Mouse (Mus musculus) erythroblast, embryonic 14.5 days (primary cell): ENCODE results near the gene Higd1a. TPM values are rescaled to one million over a fixed set of nuclear protein-coding genes. Genes with fewer than 3 reads are reported as not detected.

ENCODE experiments used
- H3K27me3 ChIP-seq: 2 replicates; pipeline ENCODE4 v1.6.1; 2012; ENCODE audit warnings: inconsistent platforms; ENCODE audit not compliant: control insufficient read depth
- H3K36me3 ChIP-seq: 2 replicates; pipeline ENCODE4 v1.6.1; 2012; ENCODE audit warnings: mild to moderate bottlenecking, inconsistent platforms; ENCODE audit not compliant: control insufficient read depth
- H3K4me1 ChIP-seq: 2 replicates; pipeline ENCODE4 v1.6.1; 2012; ENCODE audit warnings: inconsistent platforms; ENCODE audit not compliant: control insufficient read depth
- H3K4me3 ChIP-seq: replicated peaks from 2 replicates; pipeline ENCODE3; 2012; ENCODE audit warnings: moderate library complexity, mild to moderate bottlenecking, inconsistent platforms
- H3K9me3 ChIP-seq: 2 replicates; pipeline ENCODE4 v1.6.1; 2012; ENCODE audit warnings: low read length, inconsistent platforms, mixed read lengths; ENCODE audit not compliant: control insufficient read depth
- GATA1 ChIP-seq: IDR thresholded peaks from 2 replicates; pipeline ENCODE4 v1.6.1; 2012; ENCODE audit warnings: low read length, inconsistent platforms, mixed read lengths
- TAL1 ChIP-seq: IDR thresholded peaks from 3 replicates; pipeline ENCODE4 v1.6.1; 2012; ENCODE audit warnings: low read length, inconsistent platforms, mixed read lengths
- polyA plus RNA-seq: library from polyadenylated mRNA; stranded (reverse); fragments of >175 nt; gene quantifications from 2 replicates; pipeline ENCODE4 v1.2.3, GENCODE M21; 2012

Higd1a gene
- polyA plus RNA-seq, 1 experiment = 3.7 TPM

- Histone ChIP-seq H3K4me1 (no peaks in the 10 kb centered on the region), H3K36me3 (no peaks in the 10 kb centered on the region), H3K4me3 (no peak overlapping the region), H3K27me3 (no peaks in the 10 kb centered on the region; the same call in 1 of the 2 replicates), H3K9me3 (no peaks in the 10 kb centered on the region)
- TF ChIP-seq TAL1 (no peak), GATA1 (no peak)
These were observed 10.1 kb upstream of the Higd1a start for GRCm38 (mm10) chr9:121868236-121868635.

GRCm38 (mm10) chr9:121867632-121868031 is 9.5 kb upstream of the Higd1a start:
- Histone ChIP-seq H3K9me3 (no peaks in the 10 kb centered on the region), H3K4me3 (no peak overlapping the region), H3K36me3 (no peaks in the 10 kb centered on the region), H3K27me3 (no peaks in the 10 kb centered on the region; the same call in 1 of the 2 replicates), H3K4me1 (no peaks in the 10 kb centered on the region)
- TF ChIP-seq TAL1 = no peak

DNA sequence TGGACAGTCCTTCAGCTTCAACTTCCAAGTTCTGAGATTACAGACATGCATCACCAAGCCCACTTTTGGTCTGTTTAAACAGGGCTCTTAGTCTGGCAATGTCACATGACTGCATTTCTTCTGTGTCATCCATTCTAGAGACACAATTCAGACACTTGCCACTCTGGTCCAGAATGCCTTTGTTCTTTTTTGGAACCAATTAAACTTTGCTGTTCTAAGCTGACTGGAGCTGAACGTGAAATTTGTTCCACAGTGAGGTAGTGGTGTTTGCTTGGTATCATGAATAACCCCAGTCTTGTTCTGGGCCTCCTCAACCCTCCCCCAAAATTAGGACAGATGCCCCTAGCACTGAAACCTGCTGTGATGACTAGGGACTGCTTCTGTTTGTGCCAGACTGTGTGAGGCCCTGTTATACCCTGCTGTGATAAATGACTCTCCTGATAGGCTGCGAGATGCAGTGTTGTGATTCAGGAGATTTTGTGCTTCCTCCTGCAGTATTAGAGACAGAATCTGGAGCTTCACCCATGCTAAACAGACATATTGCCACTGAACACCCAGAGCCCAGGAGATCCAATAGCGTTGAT is 7.4 kb upstream of the Higd1a start:
- TF ChIP-seq GATA1 (no peak), TAL1 (no peak)
- no peaks in the 10 kb centered on the region for H3K36me3 ChIP-seq
- H3K9me3 ChIP-seq = no peaks in the 10 kb centered on the region
- H3K27me3 ChIP-seq = no peaks in the 10 kb centered on the region; the same call in 1 of the 2 replicates
- H3K4me3 ChIP-seq = no peak overlapping the region
- peaks cover 4% of the 10 kb centered on the region for H3K4me1 ChIP-seq

- peaks cover 4% of the 10 kb centered on the region for H3K4me1 ChIP-seq
- no peaks in the 10 kb centered on the region for H3K9me3 ChIP-seq
- no peak overlapping the region for H3K4me3 ChIP-seq
- H3K27me3 ChIP-seq = no peaks in the 10 kb centered on the region; the same call in 1 of the 2 replicates
- no peak for TF ChIP-seq TAL1
- no peak for TF ChIP-seq GATA1
- H3K36me3 ChIP-seq = no peaks in the 10 kb centered on the region; the same call in 1 of the 2 replicates
These were observed 6.7 kb upstream of the Higd1a start for GRCm38 (mm10) chr9:121864837-121865236.

DNA sequence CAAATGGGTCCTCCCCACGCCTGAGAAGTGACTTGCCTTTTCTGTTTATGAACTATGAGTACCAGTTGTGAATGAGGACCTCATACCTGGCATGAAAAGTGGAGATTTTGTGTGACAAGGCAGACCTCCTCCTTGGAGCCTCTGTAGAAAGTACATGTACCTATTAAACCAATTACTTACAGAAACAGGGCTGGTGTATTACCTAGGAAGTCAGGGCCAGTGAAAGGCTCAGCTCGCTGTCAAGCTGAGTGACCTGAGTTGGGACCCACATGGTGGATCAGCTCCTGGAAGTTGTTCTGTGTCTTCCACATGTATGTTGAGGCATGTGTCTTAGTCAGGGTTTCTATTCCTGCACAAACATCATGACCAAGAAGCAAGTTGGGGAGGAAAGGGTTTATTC is 2.8 kb upstream of the Higd1a start:
- TF ChIP-seq GATA1 (no peak), TAL1 (no peak)
- Histone ChIP-seq H3K36me3 (peaks cover 5% of the 10 kb centered on the region), H3K27me3 (no peaks in the 10 kb centered on the region; the same call in 1 of the 2 replicates), H3K4me1 (peaks cover 36% of the 10 kb centered on the region), H3K4me3 (no peak overlapping the region), H3K9me3 (no peaks in the 10 kb centered on the region)

- Histone ChIP-seq H3K4me3 (no peak overlapping the region), H3K4me1 (peaks cover 52% of the 10 kb centered on the region), H3K27me3 (no peaks in the 10 kb centered on the region), H3K36me3 (peaks cover 13% of the 10 kb centered on the region), H3K9me3 (no peaks in the 10 kb centered on the region)
- TF ChIP-seq TAL1 = no peak
- TF ChIP-seq GATA1 = no peak
These were observed 1.2 kb upstream of the Higd1a start for GRCm38 (mm10) chr9:121859345-121859744.

GRCm38 (mm10) chr9:121857474-121858152 is 549 bp downstream of the Higd1a start:
- Histone ChIP-seq H3K4me3 (peak overlapping the region; percentile 78), H3K9me3 (no peaks in the 10 kb centered on the region), H3K4me1 (peaks cover 53% of the 10 kb centered on the region), H3K36me3 (peaks cover 25% of the 10 kb centered on the region), H3K27me3 (no peaks in the 10 kb centered on the region)
- TF ChIP-seq TAL1 (no peak), GATA1 (no peak)

GRCm38 (mm10) chr9:121856649-121857416 is 1.3 kb downstream of the Higd1a start:
- H3K4me3 ChIP-seq = peak overlapping the region; percentile 78
- TF ChIP-seq TAL1 = no peak
- no peak for TF ChIP-seq GATA1
- no peaks in the 10 kb centered on the region for H3K9me3 ChIP-seq
- H3K27me3 ChIP-seq = no peaks in the 10 kb centered on the region
- H3K4me1 ChIP-seq = peaks cover 53% of the 10 kb centered on the region
- peaks cover 32% of the 10 kb centered on the region for H3K36me3 ChIP-seq

- peaks cover 52% of the 10 kb centered on the region for H3K36me3 ChIP-seq
These were observed 3.9 kb downstream of the Higd1a start for GRCm38 (mm10) chr9:121854246-121854645.

More at GRCm38 (mm10) chr9:121854246-121854645, 3.9 kb downstream of the Higd1a start:
- Histone ChIP-seq H3K9me3 (no peaks in the 10 kb centered on the region), H3K4me1 (peaks cover 43% of the 10 kb centered on the region), H3K27me3 (no peaks in the 10 kb centered on the region), H3K4me3 (no peak overlapping the region)
- no peak for TF ChIP-seq GATA1
- no peak for TF ChIP-seq TAL1
